Mouse (Mus musculus) forelimb bud, embryonic 11.5 days (tissue): ENCODE results near the gene Olfr433.
"Not testable (repeated sequence)": the region's sequence is repeated elsewhere in the genome, so short reads cannot be mapped to it uniquely, and the experiment has no call there.

Experiments used
- DNase-seq: peaks from one replicate; pipeline ENCODE4 v3.0.0-alpha.2; 2012; ENCODE audit warnings: low read depth, low spot score

The Olfr433 gene

DNA sequence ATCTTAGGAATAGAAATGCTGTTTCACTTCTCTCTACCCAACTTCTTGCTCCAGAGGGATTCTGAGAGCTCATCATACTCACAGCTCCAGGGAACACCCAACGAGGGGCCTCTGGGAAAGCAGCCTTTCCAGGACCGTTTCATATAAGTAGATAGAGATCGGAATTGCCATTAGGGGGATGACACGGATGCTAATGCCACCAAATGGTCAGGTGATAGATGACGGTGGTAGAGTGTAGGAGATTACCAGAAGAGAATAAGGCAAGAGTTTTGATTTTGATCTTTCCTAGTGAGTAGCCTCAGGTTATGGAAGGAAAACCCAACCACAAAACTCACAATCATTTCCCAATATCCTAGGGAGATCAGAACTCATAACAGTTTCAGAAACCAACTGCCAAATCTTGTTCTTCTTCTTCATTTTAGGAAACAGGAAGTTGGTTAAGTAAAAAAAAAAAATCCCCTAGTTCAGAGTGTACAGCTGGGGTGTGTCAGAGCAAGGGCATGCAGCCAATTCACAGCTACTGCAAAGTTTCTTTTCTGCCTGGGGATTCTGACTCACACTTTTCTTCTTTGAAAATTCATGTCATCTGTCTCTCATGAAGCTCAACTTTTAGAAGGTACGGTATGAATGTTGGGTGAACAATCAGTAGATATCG, at the start of gene Olfr433:
TSS of gene Olfr433 (plus strand) at position 183 of the 655 bp plus-strand sequence.
- no peak for DNase-seq

DNA sequence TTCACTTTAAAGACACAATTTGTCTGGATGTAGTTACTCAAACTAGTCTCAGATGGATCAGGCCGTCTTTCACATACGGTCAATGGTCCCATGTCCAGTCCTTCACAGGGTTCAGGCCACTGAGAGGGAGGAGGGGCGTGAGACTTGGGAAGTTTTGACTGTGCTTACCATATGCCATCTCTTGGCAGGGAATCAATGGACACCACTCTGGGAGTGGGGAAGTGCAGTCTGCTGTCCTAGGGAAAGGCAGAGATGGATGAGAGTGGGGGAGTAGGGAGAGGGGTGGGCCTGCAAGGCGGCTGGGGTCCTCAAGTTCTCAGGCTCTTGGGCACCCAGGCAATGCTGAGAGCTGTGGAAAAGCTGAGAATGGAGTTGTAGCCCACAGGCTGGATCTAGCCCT, 45.5 kb upstream of the Olfr433 start:
- no peak for DNase-seq

DNA sequence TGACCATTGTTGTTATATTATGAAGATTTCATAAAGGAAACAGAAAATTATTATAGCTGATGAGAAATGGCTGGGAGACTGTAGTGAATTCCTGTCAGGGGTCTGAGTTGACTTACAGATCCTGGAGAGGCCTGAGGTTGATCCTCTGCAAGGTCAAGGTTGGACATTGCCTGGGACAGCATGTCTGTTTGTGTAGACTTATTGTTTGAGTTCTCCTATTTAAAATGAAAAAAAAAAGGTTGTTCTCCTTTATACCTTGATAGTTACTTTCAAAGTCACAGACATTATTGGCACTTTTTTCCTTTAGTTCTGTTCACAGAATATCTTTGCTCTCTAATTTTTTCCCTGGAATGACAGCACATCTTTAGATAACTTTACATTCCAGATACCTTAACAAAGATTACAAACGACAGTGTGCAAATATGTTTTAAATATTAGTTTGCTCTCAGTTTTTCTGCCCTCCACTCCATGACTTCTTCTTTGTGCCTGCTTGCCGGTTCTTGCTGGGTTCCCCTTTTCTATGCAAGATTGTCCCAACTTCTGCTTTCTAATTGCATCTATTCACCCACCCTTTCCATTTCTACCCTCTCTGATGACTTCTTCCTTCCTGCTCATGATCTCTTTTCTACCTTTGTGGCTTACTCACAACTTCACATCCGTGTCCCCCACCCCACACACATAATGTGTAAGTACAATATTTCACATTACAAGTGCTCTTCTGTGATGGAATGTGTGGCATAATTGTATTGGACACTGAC, 36.0 kb upstream of the Olfr433 start:
- not testable (repeated sequence) for DNase-seq

DNA sequence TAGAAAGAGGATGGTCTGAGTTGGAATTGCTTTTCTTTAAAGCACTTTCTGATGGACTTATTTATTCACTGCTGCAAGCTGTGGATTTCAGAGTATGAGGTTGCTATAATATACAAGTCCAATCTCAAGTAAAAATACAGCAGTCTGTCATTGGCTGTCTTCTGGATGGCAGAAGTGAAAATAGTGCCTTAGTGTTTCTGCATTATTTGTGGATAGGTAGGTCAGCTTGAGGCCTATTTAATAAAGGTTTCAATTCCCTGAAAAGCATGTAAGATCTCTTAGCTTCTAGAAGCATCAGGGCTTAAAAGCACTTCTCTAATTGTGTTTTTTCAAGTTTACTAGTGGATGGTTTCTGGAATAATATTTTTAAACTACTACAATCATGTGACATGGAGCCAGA, 33.5 kb upstream of the Olfr433 start:
- not testable (repeated sequence) for DNase-seq

DNA sequence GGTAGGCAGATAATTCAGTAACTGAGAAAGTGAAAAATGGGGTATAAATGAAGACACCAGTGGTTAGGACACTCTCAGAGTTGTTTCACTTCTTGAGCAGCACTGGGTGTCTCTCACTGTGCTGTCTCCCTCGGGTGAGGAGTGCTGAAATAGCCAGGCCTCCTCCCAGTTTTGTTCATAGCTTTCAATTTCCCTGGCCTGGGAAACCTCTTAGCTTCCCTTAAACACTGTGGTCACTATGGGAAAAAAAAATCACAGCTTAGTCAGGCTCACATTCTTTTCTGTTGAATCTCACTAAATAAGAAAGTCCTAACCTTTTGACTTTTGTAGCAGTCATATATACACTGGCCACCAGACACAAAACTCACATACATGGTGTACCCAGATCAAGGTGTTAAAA, 8.8 kb upstream of the Olfr433 start, which contains the start of gene Ifi205:
TSS of gene Ifi205 (minus strand) at position 113 of the 400 bp plus-strand sequence.
- no peak for DNase-seq

DNA sequence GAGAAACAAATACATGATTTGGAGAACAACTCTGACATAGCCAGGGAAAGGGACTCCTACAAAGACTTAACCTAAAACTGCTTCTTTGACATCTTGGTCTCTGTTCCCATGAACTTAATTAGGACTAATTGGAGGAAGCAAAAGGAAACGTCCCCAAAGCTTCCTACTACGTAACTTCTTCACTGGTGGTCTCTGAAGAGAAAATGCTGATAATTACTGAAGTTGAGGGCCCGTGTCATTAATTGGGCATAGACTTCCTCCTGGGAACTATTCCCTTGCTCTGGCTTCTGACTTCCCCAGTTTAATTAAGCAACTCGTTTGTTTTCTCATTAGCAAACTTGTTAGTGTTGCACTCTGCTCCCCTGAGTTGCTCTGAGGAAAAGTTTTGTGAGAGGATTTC, 4.7 kb upstream of the Olfr433 start:
- no peak for DNase-seq

DNA sequence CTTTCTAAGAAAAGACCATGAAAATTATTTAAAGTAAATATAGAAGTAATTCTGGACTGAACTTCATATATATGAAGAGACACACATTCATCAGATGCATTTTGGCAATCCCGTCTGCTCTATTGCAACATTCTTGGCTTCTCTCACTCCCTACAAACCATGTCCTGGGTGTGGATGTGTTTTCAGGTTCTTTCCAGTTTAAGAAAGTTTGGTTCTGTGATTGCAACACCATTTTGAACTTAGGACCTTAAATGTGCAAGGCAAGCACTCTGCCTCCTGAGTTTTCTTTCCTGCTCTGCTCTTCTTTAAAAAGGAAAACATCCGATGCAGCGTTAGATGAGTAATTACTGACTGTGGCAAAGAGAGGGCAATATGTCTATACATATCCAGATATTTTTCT, 2.0 kb upstream of the Olfr433 start:
- DNase-seq = no peak

DNA sequence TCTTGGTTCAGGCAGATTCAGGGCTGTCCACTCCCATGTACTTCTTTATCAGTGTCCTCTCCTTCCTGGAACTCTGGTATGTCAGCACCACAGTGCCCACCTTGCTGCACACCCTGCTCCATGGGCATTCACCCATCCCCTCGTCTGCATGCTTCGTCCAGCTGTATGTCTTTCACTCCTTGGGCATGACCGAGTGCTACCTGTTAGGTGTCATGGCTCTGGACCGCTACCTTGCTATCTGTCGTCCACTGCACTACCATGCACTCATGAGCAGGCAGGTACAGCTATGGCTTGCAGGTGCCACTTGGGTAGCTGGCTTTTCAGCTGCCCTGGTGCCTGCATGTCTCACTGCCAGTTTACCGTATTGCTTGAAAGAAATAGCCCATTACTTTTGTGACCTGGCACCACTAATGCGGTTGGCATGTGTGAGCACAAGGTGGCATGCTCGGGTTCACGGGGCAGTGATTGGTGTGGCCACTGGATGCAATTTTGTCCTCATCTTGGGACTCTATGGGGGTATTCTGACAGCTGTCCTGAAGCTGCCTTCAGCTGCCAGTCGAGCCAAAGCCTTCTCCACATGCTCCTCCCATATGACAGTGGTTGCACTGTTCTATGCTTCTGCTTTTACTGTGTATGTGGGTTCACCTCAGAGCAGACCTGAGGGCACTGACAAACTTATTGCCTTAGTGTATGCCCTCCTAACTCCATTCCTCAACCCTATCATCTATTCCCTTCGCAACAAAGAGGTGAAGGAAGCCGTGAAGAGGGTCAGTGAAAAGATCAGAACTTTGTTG, 1.8 kb downstream of the Olfr433 start:
- DNase-seq = not testable (repeated sequence)

DNA sequence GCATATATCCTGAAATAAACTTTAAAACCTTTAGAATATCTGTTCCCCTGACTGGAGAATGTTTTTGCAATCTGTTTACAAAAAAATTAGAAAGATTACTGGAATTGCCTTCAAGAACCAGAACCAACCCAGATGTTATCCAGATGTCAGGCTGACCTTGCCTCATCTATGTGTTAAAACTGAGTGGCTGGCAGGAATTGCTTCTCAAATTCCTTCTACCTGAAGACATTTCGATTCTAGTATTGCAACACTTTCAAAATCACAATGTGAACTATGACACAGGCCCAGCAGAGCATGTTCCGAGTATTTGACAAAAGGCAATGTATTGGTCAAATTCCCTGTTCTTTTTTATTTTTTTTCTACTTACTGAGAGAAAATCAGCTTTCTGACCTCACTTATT, 3.9 kb downstream of the Olfr433 start:
- DNase-seq = peak; percentile 9

DNA sequence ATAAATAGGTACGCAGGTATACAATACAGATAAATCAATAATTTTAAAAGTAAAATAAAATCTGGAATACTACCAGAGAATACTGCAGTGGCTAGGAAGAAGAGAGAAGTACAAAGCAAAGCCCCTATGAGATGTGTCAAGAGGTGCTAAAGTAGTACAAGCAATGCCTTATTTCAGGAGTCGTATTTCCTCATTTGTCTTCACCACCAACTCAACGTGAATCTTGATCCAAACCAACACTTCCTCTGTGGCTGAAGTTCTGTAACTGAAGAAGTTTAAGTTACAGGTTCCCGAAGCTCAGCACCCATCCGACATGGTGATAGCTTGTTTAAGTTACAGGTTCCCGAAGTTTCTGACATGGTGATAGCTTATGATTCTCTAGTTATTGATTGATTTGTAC, 7.7 kb downstream of the Olfr433 start:
- DNase-seq = not testable (repeated sequence)

DNA sequence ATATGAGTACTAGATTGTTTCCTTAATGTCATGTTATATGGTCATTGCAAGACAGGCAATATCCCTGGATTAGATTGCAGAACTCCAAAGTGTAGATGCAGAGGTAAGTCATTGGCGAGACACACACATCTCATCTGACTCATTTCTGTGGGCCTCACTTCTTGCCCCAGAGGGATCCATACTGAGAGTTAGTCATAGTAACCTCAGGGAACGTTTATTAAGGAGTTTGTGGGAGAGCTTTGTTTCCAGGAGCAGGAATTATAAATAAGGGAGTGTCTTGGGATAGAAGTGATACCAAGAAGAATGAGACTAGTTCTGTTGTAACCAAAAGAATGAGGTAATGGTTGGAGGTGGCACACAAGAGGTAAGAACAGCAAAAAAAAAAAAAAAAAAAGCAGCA, 8.4 kb downstream of the Olfr433 start, which contains the start of gene Olfr432:
TSS of gene Olfr432 (plus strand) at position 313 of the 400 bp plus-strand sequence.
- no peak for DNase-seq

DNA sequence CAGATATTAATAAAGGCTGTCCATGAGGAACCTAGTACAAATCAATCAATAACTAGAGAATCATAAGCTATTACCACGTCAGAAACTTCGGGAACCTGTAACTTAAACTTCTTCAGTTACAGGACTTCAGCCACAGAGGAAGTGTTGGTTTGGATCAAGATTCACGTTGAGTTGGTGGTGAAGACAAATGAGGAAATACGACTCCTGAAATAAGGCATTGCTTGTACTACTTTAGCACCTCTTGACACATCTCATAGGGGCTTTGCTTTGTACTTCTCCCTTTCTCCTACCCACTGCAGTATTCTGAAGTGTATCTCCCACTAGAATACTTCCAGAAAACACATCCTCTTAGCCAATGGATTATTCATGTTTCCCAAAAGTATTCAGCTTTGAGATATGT, 8.9 kb downstream of the Olfr433 start:
- not testable (repeated sequence) for DNase-seq

DNA sequence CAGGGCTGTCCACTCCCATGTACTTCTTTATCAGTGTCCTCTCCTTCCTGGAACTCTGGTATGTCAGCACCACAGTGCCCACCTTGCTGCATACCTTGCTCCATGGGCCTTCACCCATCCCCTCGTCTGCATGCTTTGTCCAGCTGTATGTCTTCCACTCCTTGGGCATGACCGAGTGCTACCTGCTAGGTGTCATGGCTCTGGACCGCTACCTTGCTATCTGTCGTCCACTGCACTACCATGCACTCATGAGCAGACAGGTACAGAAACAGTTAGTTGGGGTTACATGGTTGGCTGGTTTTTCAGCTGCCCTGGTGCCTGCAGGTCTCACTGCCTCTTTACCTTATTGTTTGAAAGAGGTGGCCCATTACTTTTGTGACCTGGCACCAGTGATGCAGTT, 10.0 kb downstream of the Olfr433 start:
- DNase-seq = no peak

DNA sequence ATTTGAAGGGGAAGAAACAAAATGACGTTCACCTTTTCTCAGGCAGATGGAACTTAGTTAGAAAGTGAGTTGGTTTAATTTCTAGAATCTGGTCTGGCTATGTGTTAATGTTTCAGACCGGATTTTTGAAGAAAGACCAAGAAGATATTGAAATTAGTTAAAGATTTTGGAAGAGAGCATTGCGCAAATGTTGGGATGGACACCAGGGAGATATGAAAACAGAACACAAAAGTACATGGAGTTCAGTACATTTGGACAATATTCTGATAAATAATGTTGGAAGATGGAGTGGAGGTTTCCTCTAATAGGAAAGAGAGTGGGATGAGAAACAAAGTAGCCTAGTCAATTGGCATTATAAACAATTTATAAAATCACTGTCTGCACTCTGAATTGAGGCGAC, 11.0 kb downstream of the Olfr433 start:
- no peak for DNase-seq

DNA sequence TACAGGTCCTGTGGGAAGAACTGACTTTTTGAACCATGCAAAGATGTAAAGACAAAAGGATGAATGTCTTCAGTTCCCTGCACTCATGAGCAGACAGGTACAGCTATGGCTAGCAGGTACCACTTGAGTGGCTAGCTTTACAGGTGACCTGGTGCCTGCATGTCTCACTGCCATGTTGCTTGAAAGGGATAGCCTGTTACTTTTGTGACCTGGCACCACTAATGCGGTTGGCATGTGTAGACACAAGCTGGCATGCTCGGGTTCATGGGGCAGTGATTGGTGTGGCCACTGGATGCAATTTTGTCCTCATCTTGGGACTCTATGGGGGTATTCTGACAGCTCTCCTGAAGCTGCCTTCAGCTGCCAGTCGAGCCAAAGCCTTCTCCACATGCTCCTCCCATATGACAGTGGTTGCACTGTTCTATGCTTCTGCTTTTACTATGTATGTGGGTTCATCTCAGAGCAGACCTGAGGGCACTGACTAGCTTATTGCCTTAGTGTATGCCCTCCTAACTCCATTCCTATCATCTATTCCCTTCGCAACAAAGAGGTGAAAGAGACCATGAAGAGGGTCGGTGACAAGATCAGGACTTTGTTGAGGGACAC, 11.5 kb downstream of the Olfr433 start:
- DNase-seq = no peak

DNA sequence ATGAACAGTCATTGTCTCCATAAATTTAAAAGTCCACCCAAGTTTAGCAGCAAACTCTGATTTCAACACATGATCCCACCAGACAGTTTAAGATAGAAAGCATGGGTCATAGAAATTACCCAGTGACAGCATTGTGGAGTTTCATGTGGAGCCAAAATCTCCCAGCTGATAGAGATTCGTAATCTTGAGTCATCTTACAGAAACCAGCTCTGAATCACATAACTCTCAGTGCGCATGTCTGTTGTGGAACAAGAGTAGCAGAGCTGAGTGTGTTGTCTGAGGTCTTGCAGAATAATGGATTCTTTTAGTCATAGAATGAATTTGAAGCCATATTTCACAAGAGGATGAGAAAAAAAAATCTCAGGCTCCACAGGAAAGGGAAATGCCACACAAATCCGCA, 12.5 kb downstream of the Olfr433 start:
- no peak for DNase-seq

DNA sequence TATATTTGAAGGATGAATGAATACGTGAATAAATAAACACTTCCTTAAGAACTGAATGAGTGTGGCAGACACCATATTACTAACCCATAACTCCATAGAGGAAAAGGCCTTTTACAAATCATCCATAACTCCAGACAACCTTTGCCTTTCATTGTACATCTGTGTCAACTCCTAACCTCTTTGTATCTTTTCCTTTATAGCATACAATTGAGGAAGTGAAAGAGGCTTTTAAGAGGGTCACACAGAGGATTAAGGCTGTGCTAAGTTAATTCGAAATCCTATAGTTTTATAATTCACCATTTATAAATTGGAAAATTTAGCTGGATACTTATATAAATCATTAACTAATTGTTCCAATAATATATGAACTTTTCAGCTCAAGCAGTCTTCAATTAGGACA, 14.7 kb downstream of the Olfr433 start:
- no peak for DNase-seq

DNA sequence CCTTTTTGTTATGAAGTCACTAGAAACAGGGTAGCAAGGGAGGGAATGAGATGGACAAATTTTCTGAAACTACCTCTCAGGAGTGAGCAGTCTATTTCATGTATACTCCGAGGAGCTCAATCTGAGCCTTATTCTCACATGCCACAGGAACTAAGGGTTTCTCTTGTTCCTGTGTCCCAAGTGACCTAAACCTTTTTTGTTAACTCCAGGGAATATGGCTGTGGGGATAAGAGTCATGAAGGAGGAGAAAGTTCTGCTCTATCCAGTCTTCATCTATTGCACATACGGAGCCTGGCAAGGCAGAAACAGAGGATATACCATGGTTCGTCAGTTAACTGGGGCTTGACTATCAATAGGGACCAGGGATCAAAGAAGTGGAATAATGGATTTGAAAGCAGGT, 25.8 kb downstream of the Olfr433 start, which contains the start of gene Olfr430:
TSS of gene Olfr430 (plus strand) at position 301 of the 400 bp plus-strand sequence.
- DNase-seq = no peak

DNA sequence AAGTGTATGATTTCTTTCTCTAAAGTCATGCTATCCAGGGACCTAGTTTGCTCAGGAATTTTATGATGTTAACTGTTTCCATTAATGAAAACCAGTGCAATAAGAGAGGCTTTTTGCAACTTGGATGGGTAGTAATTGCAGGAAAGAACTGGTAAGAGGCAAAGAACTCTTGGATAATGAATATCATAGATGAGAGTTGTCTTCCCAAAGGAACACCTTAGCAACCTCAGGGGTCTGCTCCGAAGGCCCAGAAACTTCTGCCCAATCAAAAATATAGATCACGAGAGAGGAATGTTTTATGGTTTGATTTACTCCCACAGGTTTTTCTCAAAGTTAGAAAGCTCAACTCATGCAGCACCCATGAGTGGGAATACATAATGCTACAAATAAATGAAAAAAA, 43.5 kb downstream of the Olfr433 start, which contains the start of gene Olfr429:
TSS of gene Olfr429 (plus strand) at position 301 of the 400 bp plus-strand sequence.
- DNase-seq = no peak
